Mouse (Mus musculus) liver, adult (tissue): Measurements from ENCODE around the gene Rabep2.

Experiments
- GATA4 ChIP-seq: IDR thresholded peaks from 2 replicates; pipeline ENCODE4 v1.6.1; 2014; ENCODE audit warnings: mild to moderate bottlenecking, low read length; ENCODE audit not compliant: insufficient replicate concordance

Rabep2 gene

GRCm38 (mm10) chr7:126428154-126428553 lies 405 bp upstream of the Rabep2 start:
- no peak for TF ChIP-seq GATA4

GRCm38 (mm10) chr7:126429503-126429898 lies 942 bp downstream of the Rabep2 start:
- no peak for TF ChIP-seq GATA4

GRCm38 (mm10) chr7:126430167-126430566 lies 1.6 kb downstream of the Rabep2 start:
- no peak for TF ChIP-seq GATA4

- TF ChIP-seq GATA4: no peak
These were observed 6.2 kb downstream of the Rabep2 start for GRCm38 (mm10) chr7:126434726-126435125.

GRCm38 (mm10) chr7:126435801-126436200 lies 7.2 kb downstream of the Rabep2 start:
- TF ChIP-seq GATA4: no peak

GRCm38 (mm10) chr7:126436851-126437250 lies 8.3 kb downstream of the Rabep2 start:
- no peak for TF ChIP-seq GATA4

- no peak for TF ChIP-seq GATA4
These were observed 11.6 kb downstream of the Rabep2 start for GRCm38 (mm10) chr7:126440134-126440533.

GRCm38 (mm10) chr7:126443997-126444396 lies 15.4 kb downstream of the Rabep2 start:
- TF ChIP-seq GATA4: no peak

GRCm38 (mm10) chr7:126444536-126444935 lies 16.0 kb downstream of the Rabep2 start:
- TF ChIP-seq GATA4: no peak

- TF ChIP-seq GATA4: no peak
These were observed 16.7 kb downstream of the Rabep2 start for GRCm38 (mm10) chr7:126445104-126445815.

GRCm38 (mm10) chr7:126446217-126446616 lies 17.7 kb downstream of the Rabep2 start:
- no peak for TF ChIP-seq GATA4

- TF ChIP-seq GATA4: no peak
These were observed 19.9 kb downstream of the Rabep2 start for GRCm38 (mm10) chr7:126448481-126448880.

GRCm38 (mm10) chr7:126449991-126450390 lies 21.4 kb downstream of the Rabep2 start:
- no peak for TF ChIP-seq GATA4

GRCm38 (mm10) chr7:126450641-126451040 lies 22.1 kb downstream of the Rabep2 start:
- TF ChIP-seq GATA4: no peak

GRCm38 (mm10) chr7:126452244-126452643 lies 23.7 kb downstream of the Rabep2 start:
- no peak for TF ChIP-seq GATA4

- no peak for TF ChIP-seq GATA4
These were observed 25.3 kb downstream of the Rabep2 start for GRCm38 (mm10) chr7:126453861-126454260.

GRCm38 (mm10) chr7:126455242-126455641 lies 26.7 kb downstream of the Rabep2 start:
- TF ChIP-seq GATA4: no peak
